Mouse (Mus musculus) stomach, postnatal 0 days (tissue): ENCODE measurements at regions not wholly inside any gene's neighbourhood (a gene's known extent, or its start where the extent isn't known, plus 50 kb on each side); places are given as distances from the start of the nearest gene placed in this dataset.

Source experiments
- ATAC-seq: fragments of 200-750 bp; cut with Nextera tagmentation; 2 replicates; pipeline ENCODE4 v1.8.0; 2017; ENCODE audit not compliant: low FRiP score, low TSS enrichment
- DNase-seq: peaks from one replicate; pipeline ENCODE4 v3.0.0-alpha.2; 2016; ENCODE audit warnings: low spot score
- H3K27ac ChIP-seq: fragments of 300-500 bp; sonication (generic); replicated peaks from 2 replicates; pipeline ENCODE4 v1.5.1; 2014; ENCODE audit warnings: mild to moderate bottlenecking, control low read depth
- H3K27me3 ChIP-seq: fragments of 300-500 bp; sonication (generic); 2 replicates; pipeline ENCODE4 v1.6.1; 2014; ENCODE audit warnings: low read length; ENCODE audit not compliant: control insufficient read depth, insufficient read depth
- H3K36me3 ChIP-seq: fragments of 300-500 bp; sonication (generic); 2 replicates; pipeline ENCODE4 v1.6.1; 2014; ENCODE audit warnings: low read length, mixed read lengths; ENCODE audit not compliant: control insufficient read depth, insufficient read depth
- H3K4me1 ChIP-seq: fragments of 300-500 bp; sonication (generic); replicated peaks from 2 replicates; pipeline ENCODE4 v1.6.1; 2014; ENCODE audit warnings: antibody characterized with exemption; ENCODE audit not compliant: control insufficient read depth, insufficient read depth
- H3K4me2 ChIP-seq: fragments of 300-500 bp; sonication (generic); replicated peaks from 2 replicates; pipeline ENCODE4 v1.6.1; 2014; ENCODE audit warnings: low read depth, mild to moderate bottlenecking, control low read depth, moderate library complexity
- H3K4me3 ChIP-seq: fragments of 300-500 bp; sonication (generic); 2 replicates; pipeline ENCODE4 v1.5.1; 2014; ENCODE audit warnings: low read depth, low read length, control low read depth
- H3K9ac ChIP-seq: fragments of 300-500 bp; sonication (generic); 2 replicates; pipeline ENCODE4 v1.6.1; 2014; ENCODE audit warnings: mild to moderate bottlenecking, low read length, control low read depth, mixed read lengths
- H3K9me3 ChIP-seq: fragments of 300-500 bp; sonication (generic); 2 replicates; pipeline ENCODE4 v1.6.1; 2016; ENCODE audit warnings: low read length; ENCODE audit not compliant: control insufficient read depth
- CTCF ChIP-seq: IDR thresholded peaks from 2 replicates; pipeline ENCODE4 v1.5.1; 2016; ENCODE audit warnings: antibody characterized with exemption, low read depth, mild to moderate bottlenecking, moderate library complexity
- EP300 ChIP-seq: optimal IDR thresholded peaks from 2 replicates; pipeline ENCODE3; 2016; ENCODE audit warnings: antibody characterized with exemption
- WGBS: fragments of 180-500 bp; shearing (Covaris S2); extraction: QIAGEN DNeasy Blood & Tissue Kit; methylation state at CpG from one replicate; pipeline ENCODE4 v1.1.7; 2014; 5-methylcytosine and 5-hydroxymethylcytosine counted together

DNA sequence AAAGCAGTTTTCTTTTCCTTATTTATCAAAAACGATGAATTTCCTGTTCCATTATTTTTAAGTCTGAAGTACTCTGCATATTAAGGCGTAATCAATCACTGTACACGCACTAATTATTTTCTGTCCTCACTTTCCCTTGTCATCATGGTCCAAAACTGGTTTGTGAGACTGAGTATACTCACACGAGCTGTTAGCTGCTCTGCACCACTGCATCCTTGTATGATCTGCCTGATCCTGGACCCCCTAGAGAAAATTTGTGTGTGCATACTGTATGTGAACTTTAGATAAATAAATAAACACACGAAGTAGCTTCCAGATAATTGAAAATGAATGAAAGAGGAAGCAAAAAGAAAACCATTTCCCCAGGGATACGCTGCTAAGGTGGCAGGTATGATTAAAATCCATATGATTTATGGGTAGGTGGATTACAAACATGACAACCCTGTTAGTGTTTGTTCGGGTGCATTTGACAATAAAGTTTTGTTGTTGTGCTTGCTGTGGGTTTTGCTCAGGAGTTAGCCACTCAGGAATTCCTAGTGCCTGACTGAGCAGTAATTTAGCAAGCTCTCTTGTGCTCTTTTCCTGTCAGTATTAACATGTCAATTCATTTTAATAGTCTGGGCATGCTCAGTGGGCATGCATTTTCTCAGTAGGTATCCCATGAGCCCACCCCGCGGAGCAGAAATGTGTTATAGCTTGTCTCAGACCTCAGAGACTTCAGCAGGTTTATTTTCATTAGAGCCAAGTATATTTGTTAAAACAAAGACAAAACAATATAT, 666.6 kb upstream of the Zeb2 start:
- Histone ChIP-seq H3K4me2 (no peak overlapping the region), H3K4me1 (no peaks in the 10 kb centered on the region), H3K9me3 (no peaks in the 10 kb centered on the region), H3K36me3 (no peaks in the 10 kb centered on the region), H3K27ac (no peak overlapping the region), H3K9ac (no peak overlapping the region), H3K27me3 (no peaks in the 10 kb centered on the region), H3K4me3 (no peak overlapping the region)
- no peak for DNase-seq
- ATAC-seq = no peak
- TF ChIP-seq EP300 = no peak
- TF ChIP-seq CTCF = no peak
- 72% methylated on average over 9 of the region's 9 CpGs for WGBS

DNA sequence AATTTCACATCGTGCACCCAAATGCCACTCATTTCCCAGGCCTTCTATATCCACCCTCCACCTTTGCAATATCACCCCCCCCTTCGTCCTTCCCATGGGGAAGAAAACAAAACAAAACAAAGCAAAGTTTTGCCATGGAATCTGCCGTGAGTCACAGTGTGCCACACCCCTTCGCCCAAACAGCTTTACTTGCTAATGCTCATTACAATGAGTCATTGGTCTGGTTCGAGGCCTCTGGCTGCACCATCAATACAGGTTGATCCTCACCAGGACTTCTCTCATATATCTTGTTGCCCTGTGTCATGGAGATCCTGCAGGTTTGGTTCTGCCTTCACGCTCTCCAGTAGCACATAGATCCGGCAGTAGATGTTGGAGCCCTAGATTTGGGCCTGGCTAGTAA, 660.3 kb upstream of the Zeb2 start:
- Histone ChIP-seq H3K27ac (no peak overlapping the region), H3K9me3 (no peaks in the 10 kb centered on the region), H3K4me2 (no peak overlapping the region), H3K36me3 (no peaks in the 10 kb centered on the region), H3K9ac (no peak overlapping the region), H3K4me1 (no peaks in the 10 kb centered on the region), H3K27me3 (no peaks in the 10 kb centered on the region), H3K4me3 (no peak overlapping the region)
- no peak for TF ChIP-seq EP300
- TF ChIP-seq CTCF = no peak
- 70% methylated on average over 7 of the region's 7 CpGs for WGBS
- ATAC-seq = no peak
- no peak for DNase-seq

DNA sequence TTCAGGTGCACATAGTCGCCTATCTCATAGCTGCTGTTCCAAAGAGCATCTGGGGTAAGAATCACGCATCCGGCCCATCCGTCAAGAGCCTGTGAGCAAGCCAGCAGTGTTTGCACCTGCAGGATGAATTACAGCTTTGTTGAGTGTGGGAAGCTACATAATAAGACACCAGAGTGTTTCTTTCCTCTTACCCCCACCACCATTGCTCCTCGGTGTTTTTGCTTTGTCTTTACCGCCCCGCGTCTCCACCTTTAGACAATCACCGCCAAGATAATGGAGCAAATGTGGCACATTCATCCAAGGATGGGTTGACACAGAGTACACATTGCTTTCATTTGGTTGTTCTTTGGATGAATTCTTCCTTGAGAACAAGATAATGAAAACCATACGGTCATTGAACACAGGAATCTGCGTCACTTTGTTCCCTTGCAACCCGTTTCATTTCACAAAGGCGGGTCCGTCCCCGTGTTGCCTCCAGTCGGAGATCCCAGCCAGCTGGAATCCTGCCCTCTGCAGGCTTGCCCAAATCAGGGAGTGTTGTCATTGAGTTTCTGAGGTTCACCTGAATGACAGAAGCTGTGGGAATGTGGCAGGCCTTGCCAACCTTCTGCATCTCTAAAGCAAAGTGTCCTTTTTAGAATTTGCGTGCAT, 659.4 kb upstream of the Zeb2 start:
- WGBS = 84% methylated on average over 17 of the region's 17 CpGs
- TF ChIP-seq EP300 = no peak
- TF ChIP-seq CTCF = no peak
- no peak overlapping the region for H3K27ac ChIP-seq

DNA sequence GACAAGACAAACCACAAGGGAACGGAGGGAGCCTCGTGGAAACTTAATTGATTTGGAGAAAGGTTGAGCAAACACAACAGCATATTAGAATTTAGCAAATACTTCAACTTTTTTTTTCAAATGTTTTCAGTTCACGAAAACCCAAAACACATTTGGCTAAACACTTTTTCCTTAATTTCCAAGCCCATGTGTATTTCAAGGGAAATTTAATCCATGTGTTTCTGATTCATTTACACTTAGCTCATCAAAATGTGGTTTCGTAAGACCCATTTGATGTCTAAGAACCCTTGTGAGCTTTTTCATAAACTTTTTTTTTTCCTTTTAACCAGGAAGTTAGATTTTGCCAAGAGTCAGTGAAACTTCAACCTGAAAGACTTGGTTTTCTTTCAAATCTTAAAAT, 658.5 kb upstream of the Zeb2 start:
- no peak for TF ChIP-seq CTCF
- no peak for TF ChIP-seq EP300

More for the DNA sequence above, 659.4 kb upstream of the Zeb2 start:
- ATAC-seq (no peak), DNase-seq (no peak)
- no peaks in the 10 kb centered on the region for H3K9me3 ChIP-seq
- no peak overlapping the region for H3K4me2 ChIP-seq
- H3K36me3 ChIP-seq = no peaks in the 10 kb centered on the region
- H3K9ac ChIP-seq = no peak overlapping the region
- no peaks in the 10 kb centered on the region for H3K4me1 ChIP-seq
- no peak overlapping the region for H3K4me3 ChIP-seq
- no peaks in the 10 kb centered on the region for H3K27me3 ChIP-seq

DNA sequence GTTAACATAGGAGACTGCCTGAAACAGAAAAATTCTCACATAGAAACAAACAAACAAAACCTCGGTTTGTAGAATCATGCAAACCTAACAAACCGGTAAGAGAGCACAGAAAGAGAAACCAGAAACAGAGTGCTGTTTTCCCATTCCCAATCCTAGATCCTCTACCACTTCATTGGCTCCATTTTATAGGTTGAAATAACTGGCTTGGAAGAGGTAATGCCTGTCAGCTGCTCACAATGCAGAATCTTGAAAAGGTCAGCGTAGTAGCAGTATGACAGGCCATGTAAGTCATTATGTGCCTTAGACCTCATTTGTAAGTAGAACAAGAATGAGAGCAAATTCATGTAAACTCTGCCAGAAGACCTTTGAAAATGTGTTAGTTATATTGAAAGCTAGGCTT, 657.2 kb upstream of the Zeb2 start:
- 72% methylated on average over 3 of the region's 3 CpGs for WGBS
- H3K9me3 ChIP-seq = no peaks in the 10 kb centered on the region
- no peak overlapping the region for H3K27ac ChIP-seq
- no peak overlapping the region for H3K4me2 ChIP-seq
- H3K27me3 ChIP-seq = no peaks in the 10 kb centered on the region
- no peak for ATAC-seq
- H3K4me3 ChIP-seq = no peak overlapping the region
- no peak for DNase-seq
- no peaks in the 10 kb centered on the region for H3K4me1 ChIP-seq
- no peak overlapping the region for H3K9ac ChIP-seq
- no peak for TF ChIP-seq CTCF
- TF ChIP-seq EP300 = no peak
- no peaks in the 10 kb centered on the region for H3K36me3 ChIP-seq

More for the DNA sequence above, 658.5 kb upstream of the Zeb2 start:
- H3K4me1 ChIP-seq = no peaks in the 10 kb centered on the region
- no peak overlapping the region for H3K4me3 ChIP-seq
- 70% methylated on average over 4 of the region's 4 CpGs for WGBS
- no peaks in the 10 kb centered on the region for H3K9me3 ChIP-seq
- H3K9ac ChIP-seq = no peak overlapping the region
- H3K4me2 ChIP-seq = no peak overlapping the region
- ATAC-seq (no peak), DNase-seq (no peak)
- no peaks in the 10 kb centered on the region for H3K27me3 ChIP-seq
- no peaks in the 10 kb centered on the region for H3K36me3 ChIP-seq
- H3K27ac ChIP-seq = no peak overlapping the region

DNA sequence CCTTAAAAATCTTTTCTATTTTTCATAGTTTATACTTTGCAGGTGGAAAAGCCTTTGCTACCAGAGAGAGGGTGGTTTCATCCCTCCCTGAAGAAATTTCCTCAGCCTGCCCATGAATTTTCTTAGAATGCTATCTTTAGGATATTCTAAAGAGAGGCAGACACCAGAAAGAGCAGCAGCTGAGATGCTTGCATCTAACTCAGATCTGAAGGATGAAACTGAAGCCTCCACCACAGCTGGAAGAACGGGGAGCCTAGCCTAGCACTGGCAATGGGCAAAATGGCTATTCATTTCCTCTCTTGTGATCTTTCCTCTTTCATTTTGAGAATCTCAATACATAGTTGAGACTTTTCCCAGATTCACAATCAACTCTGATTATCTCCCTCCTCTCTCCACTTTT, 640.0 kb upstream of the Zeb2 start:
- Histone ChIP-seq H3K9ac (no peak overlapping the region), H3K4me1 (no peaks in the 10 kb centered on the region), H3K4me3 (no peak overlapping the region), H3K27me3 (no peaks in the 10 kb centered on the region), H3K27ac (no peak overlapping the region), H3K9me3 (no peaks in the 10 kb centered on the region), H3K36me3 (no peaks in the 10 kb centered on the region), H3K4me2 (no peak overlapping the region)
- WGBS = 50% methylated on average over 1 of the region's 1 CpGs
- ATAC-seq (no peak), DNase-seq (no peak)
- TF ChIP-seq EP300 (no peak), CTCF (no peak)
